Mouse (Mus musculus): ENCODE measurements at regions not wholly inside any gene's neighbourhood (a gene's known extent, or its start where the extent isn't known, plus 50 kb on each side); places are given as distances from the start of the nearest gene placed in this dataset.

- Histone ChIP-seq H3K4me1 (ENCODE audit: control insufficient read depth, insufficient read depth, low read length) (no peaks in the 10 kb centered on the region), H3K27ac (ENCODE audit: insufficient read depth, low read depth, low read length) (no peak overlapping the region), H3K4me3 (ENCODE audit: insufficient read depth, low read depth, low read length) (no peak overlapping the region)
- TF ChIP-seq POLR2A (IDR thresholded peaks at IDR 0.05; ENCODE audit: insufficient read depth, low read depth, low read length) (no peak), CTCF (IDR thresholded peaks at IDR 0.05; ENCODE audit: insufficient read depth, low read depth, low read length) (no peak)
- WGBS: 56% methylated on average over 6 of the region's 6 CpGs
These were observed 51.3 kb upstream of the Ankrd55 start for GRCm38 (mm10) chr13:112236956-112237355.

- TF ChIP-seq CTCF (IDR thresholded peaks at IDR 0.05; ENCODE audit: insufficient read depth, low read depth, low read length) (no peak), POLR2A (IDR thresholded peaks at IDR 0.05; ENCODE audit: insufficient read depth, low read depth, low read length) (no peak)
- no peak overlapping the region for H3K4me3 ChIP-seq (ENCODE audit: insufficient read depth, low read depth, low read length)
- H3K4me1 ChIP-seq (ENCODE audit: control insufficient read depth, insufficient read depth, low read length): no peaks in the 10 kb centered on the region
- H3K27ac ChIP-seq (ENCODE audit: insufficient read depth, low read depth, low read length): no peak overlapping the region
- 77% methylated on average over 5 of the region's 5 CpGs for WGBS
These were observed 50.9 kb upstream of the Ankrd55 start for GRCm38 (mm10) chr13:112237377-112237776.

GRCm38 (mm10) chr13:112237917-112238316, 50.3 kb upstream of the Ankrd55 start:
- WGBS: 82% methylated on average over 4 of the region's 4 CpGs
- no peaks in the 10 kb centered on the region for H3K4me1 ChIP-seq (ENCODE audit: control insufficient read depth, insufficient read depth, low read length)
- no peak overlapping the region for H3K4me3 ChIP-seq (ENCODE audit: insufficient read depth, low read depth, low read length)
- no peak overlapping the region for H3K27ac ChIP-seq (ENCODE audit: insufficient read depth, low read depth, low read length)
- TF ChIP-seq POLR2A (IDR thresholded peaks at IDR 0.05; ENCODE audit: insufficient read depth, low read depth, low read length) (no peak), CTCF (IDR thresholded peaks at IDR 0.05; ENCODE audit: insufficient read depth, low read depth, low read length) (no peak)

Measured in olfactory bulb, adult 2 months (tissue).